Mouse (Mus musculus): Measurements from ENCODE around the gene Gpsm2. TPM values are rescaled to one million over a fixed set of nuclear protein-coding genes. Genes with fewer than 3 reads are reported as not detected.

Gene Gpsm2
- polyA plus RNA-seq, 1 experiment from 2014 or later = 56.1 TPM

GRCm38 (mm10) chr3:108756131-108756530 lies 34.0 kb upstream of the Gpsm2 start:
- no peak for ATAC-seq
- Histone ChIP-seq H3K4me1 (replicated peaks) (0 out of 2 replicates have a peak, but pooled peaks cover 5% of the 10 kb centered on the region), H3K4me2 (replicated peaks) (no peak overlapping the region), H3K27ac (no peak overlapping the region), H3K36me3 (no peaks in the 10 kb centered on the region), H3K9me3 (no peaks in the 10 kb centered on the region), H3K4me3 (replicated peaks) (no peak overlapping the region), H3K9ac (no peak overlapping the region), H3K27me3 (replicated peaks) (no peaks in the 10 kb centered on the region)
- WGBS = 86% methylated on average over 1 of the region's 1 CpGs

DNA sequence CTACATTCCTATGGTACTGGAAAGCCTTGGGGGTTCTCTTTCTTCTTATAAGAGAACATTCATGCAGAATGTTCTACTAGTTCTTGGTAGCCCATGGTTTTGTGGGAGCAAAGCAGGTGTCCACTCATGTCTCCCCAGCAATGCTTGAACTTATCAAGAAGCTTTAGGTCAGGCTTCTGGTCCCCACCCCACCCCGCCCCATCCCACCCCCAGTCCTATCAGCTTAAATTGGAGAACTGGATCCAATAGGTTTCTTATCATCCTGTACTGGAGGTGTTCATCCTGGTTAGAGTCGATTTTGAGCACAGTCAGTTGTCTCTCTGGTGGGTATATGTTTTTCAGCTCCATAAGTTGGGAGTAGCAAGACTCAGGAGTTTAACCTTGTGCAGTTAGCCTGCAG lies 33.4 kb upstream of the Gpsm2 start:
- Histone ChIP-seq H3K9ac (no peak overlapping the region), H3K4me3 (replicated peaks) (no peak overlapping the region), H3K36me3 (no peaks in the 10 kb centered on the region), H3K27me3 (replicated peaks) (no peaks in the 10 kb centered on the region), H3K27ac (no peak overlapping the region), H3K4me1 (replicated peaks) (0 out of 2 replicates have a peak, but pooled peaks cover 5% of the 10 kb centered on the region), H3K9me3 (no peaks in the 10 kb centered on the region), H3K4me2 (replicated peaks) (no peak overlapping the region)
- 86% methylated on average over 2 of the region's 2 CpGs for WGBS
- no peak for ATAC-seq

GRCm38 (mm10) chr3:108754541-108754940 lies 32.4 kb upstream of the Gpsm2 start:
- no peaks in the 10 kb centered on the region for H3K4me1 ChIP-seq (replicated peaks)
- 74% methylated on average over 1 of the region's 1 CpGs for WGBS
- H3K27me3 ChIP-seq (replicated peaks) = no peaks in the 10 kb centered on the region
- no peak overlapping the region for H3K4me3 ChIP-seq (replicated peaks)
- H3K27ac ChIP-seq = no peak overlapping the region
- no peak; the same call in 1 of the 2 replicates for ATAC-seq
- no peak overlapping the region for H3K9ac ChIP-seq
- no peak overlapping the region for H3K4me2 ChIP-seq (replicated peaks)
- H3K36me3 ChIP-seq = no peaks in the 10 kb centered on the region
- H3K9me3 ChIP-seq = no peaks in the 10 kb centered on the region

- Histone ChIP-seq H3K4me3 (replicated peaks) (no peak overlapping the region), H3K4me1 (replicated peaks) (no peaks in the 10 kb centered on the region), H3K27me3 (replicated peaks) (no peaks in the 10 kb centered on the region), H3K9me3 (no peaks in the 10 kb centered on the region), H3K4me2 (replicated peaks) (no peak overlapping the region), H3K27ac (no peak overlapping the region), H3K9ac (no peak overlapping the region), H3K36me3 (no peaks in the 10 kb centered on the region)
- 78% methylated on average over 6 of the region's 6 CpGs for WGBS
- ATAC-seq = no peak; the same call in 1 of the 2 replicates
Measured at GRCm38 (mm10) chr3:108751691-108752090, 29.6 kb upstream of the Gpsm2 start.

DNA sequence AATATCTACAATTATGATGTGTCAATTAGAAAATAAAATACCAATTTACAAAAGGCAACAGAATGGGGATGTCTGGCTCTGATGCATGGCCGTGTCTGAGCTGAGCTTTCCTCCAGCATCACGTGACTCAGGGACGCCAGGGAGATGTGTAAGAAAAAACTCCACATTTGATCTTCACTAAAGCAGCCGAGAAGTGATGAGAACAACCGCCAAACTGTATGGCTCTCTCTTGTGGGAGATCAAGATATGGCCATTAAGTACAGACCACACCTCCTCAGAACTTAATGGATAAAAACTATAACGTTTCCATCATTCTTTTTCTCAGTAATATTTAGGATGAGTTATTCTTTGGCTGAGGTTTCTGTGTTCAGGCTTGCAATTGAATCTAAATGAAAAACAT lies 29.0 kb upstream of the Gpsm2 start:
- H3K4me2 ChIP-seq (replicated peaks) = no peak overlapping the region
- H3K36me3 ChIP-seq = no peaks in the 10 kb centered on the region
- H3K4me1 ChIP-seq (replicated peaks) = no peaks in the 10 kb centered on the region
- no peak overlapping the region for H3K9ac ChIP-seq
- 51% methylated on average over 6 of the region's 6 CpGs for WGBS
- no peak overlapping the region for H3K27ac ChIP-seq
- no peaks in the 10 kb centered on the region for H3K9me3 ChIP-seq
- no peak overlapping the region for H3K4me3 ChIP-seq (replicated peaks)
- H3K27me3 ChIP-seq (replicated peaks) = no peaks in the 10 kb centered on the region
- no peak for ATAC-seq

DNA sequence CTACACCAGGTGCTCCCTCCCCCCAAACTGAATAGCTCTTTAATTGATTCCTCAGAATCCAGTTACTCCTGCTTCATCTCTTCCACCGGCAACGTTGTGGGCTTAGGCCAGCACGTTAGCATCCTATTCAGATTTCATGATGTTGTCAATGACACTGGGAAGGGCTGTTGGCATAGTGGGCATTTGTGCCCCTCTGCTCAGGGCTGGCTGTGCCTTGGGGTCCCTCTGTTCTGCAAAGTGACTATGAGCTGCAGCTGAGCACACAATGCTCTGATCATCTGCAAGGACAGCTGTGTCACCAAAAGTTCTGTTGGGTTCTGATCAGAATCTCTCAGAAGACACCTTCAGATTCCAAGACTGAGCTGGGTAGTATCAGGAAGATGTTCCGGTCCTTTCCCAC lies 22.0 kb upstream of the Gpsm2 start:
- ATAC-seq = no peak
- H3K36me3 ChIP-seq = no peaks in the 10 kb centered on the region
- H3K27ac ChIP-seq = no peak overlapping the region
- no peaks in the 10 kb centered on the region for H3K27me3 ChIP-seq (replicated peaks)
- no peak overlapping the region for H3K4me2 ChIP-seq (replicated peaks)
- H3K4me3 ChIP-seq (replicated peaks) = no peak overlapping the region
- no peaks in the 10 kb centered on the region for H3K9me3 ChIP-seq
- H3K4me1 ChIP-seq (replicated peaks) = 0 out of 2 replicates have a peak, but pooled peaks cover 5% of the 10 kb centered on the region
- H3K9ac ChIP-seq = no peak overlapping the region
- WGBS = 83% methylated on average over 4 of the region's 4 CpGs

- Histone ChIP-seq H3K4me3 (replicated peaks) (no peak within 1 kb of the TSS), H3K4me1 (replicated peaks) (no peaks in the 10 kb centered on the region), H3K27me3 (replicated peaks) (no peaks in the 10 kb centered on the region), H3K9me3 (no peaks in the 10 kb centered on the region), H3K4me2 (replicated peaks) (no peak within 1 kb of the TSS), H3K9ac (no peak within 1 kb of the TSS), H3K36me3 (no peaks in the 10 kb centered on the region), H3K27ac (no peak within 1 kb of the TSS)
- WGBS = 71% methylated on average over 8 of the region's 8 CpGs
- no peak for ATAC-seq
Measured at GRCm38 (mm10) chr3:108739045-108739708, 17.1 kb upstream of the Gpsm2 start, which contains the start of gene Aknad1. Gene Aknad1 (plus strand): TSS chr3:108739658.

DNA sequence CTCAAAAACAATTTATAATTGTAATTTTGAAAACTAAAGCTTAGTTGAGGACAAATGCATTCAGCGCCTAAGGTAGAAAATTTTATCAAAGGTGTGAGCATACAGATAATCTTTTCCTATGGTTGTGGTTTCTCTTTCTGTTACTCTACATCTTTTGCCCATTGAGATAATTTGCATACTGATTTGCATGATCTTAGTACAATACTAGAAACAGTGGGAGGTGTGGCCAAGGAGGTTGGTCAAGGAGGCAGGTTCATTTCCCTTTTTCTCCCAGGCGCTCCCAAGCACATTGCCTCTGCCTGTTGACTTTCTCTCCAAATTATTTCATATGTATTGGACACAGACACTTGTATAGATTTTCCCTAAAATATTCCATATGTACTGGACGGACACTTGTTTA lies 15.7 kb upstream of the Gpsm2 start:
- Histone ChIP-seq H3K4me3 (replicated peaks) (no peak overlapping the region), H3K27me3 (replicated peaks) (no peaks in the 10 kb centered on the region), H3K4me1 (replicated peaks) (no peaks in the 10 kb centered on the region), H3K9me3 (no peaks in the 10 kb centered on the region), H3K4me2 (replicated peaks) (no peak overlapping the region), H3K36me3 (no peaks in the 10 kb centered on the region), H3K9ac (no peak overlapping the region), H3K27ac (no peak overlapping the region)
- no peak for ATAC-seq
- WGBS = 83% methylated on average over 3 of the region's 3 CpGs

GRCm38 (mm10) chr3:108730316-108730715 lies 8.2 kb upstream of the Gpsm2 start:
- peak; percentile 92 for ATAC-seq
- peaks cover 3% of the 10 kb centered on the region; the same call in 1 of the 2 replicates for H3K4me1 ChIP-seq (replicated peaks)
- H3K4me3 ChIP-seq (replicated peaks) = no peak overlapping the region

GRCm38 (mm10) chr3:108727776-108728175 lies 5.7 kb upstream of the Gpsm2 start:
- H3K4me3 ChIP-seq (replicated peaks) = no peak overlapping the region
- no peaks in the 10 kb centered on the region for H3K36me3 ChIP-seq
- no peak overlapping the region for H3K4me2 ChIP-seq (replicated peaks)
- no peak overlapping the region for H3K27ac ChIP-seq
- no peaks in the 10 kb centered on the region for H3K27me3 ChIP-seq (replicated peaks)
- peaks cover 7% of the 10 kb centered on the region; the same call in 1 of the 2 replicates for H3K4me1 ChIP-seq (replicated peaks)
- WGBS = 92% methylated on average over 3 of the region's 3 CpGs
- H3K9me3 ChIP-seq = no peaks in the 10 kb centered on the region
- no peak overlapping the region for H3K9ac ChIP-seq
- ATAC-seq = no peak

More at GRCm38 (mm10) chr3:108730316-108730715, 8.2 kb upstream of the Gpsm2 start:
- Histone ChIP-seq H3K9me3 (no peaks in the 10 kb centered on the region), H3K9ac (no peak overlapping the region), H3K27ac (0 out of 2 replicates have a peak overlapping the region, but pooled peaks have one; percentile 52), H3K36me3 (no peaks in the 10 kb centered on the region), H3K27me3 (replicated peaks) (no peaks in the 10 kb centered on the region), H3K4me2 (replicated peaks) (peak overlapping the region; percentile 33; the same call in 1 of the 2 replicates)
- WGBS = 29% methylated on average over 12 of the region's 12 CpGs

GRCm38 (mm10) chr3:108727344-108727743 lies 5.2 kb upstream of the Gpsm2 start:
- H3K4me3 ChIP-seq (replicated peaks) = no peak overlapping the region
- no peaks in the 10 kb centered on the region for H3K36me3 ChIP-seq
- no peaks in the 10 kb centered on the region for H3K9me3 ChIP-seq
- no peaks in the 10 kb centered on the region for H3K27me3 ChIP-seq (replicated peaks)
- no peak overlapping the region for H3K9ac ChIP-seq
- H3K4me1 ChIP-seq (replicated peaks) = peaks cover 10% of the 10 kb centered on the region; the same call in 1 of the 2 replicates
- H3K27ac ChIP-seq = no peak overlapping the region
- no peak overlapping the region for H3K4me2 ChIP-seq (replicated peaks)
- ATAC-seq = no peak

GRCm38 (mm10) chr3:108726413-108726812 lies 4.3 kb upstream of the Gpsm2 start:
- H3K27me3 ChIP-seq (replicated peaks) = no peaks in the 10 kb centered on the region
- 91% methylated on average over 7 of the region's 7 CpGs for WGBS
- no peak for ATAC-seq
- no peaks in the 10 kb centered on the region for H3K9me3 ChIP-seq
- H3K4me2 ChIP-seq (replicated peaks) = no peak overlapping the region
- H3K9ac ChIP-seq = no peak overlapping the region
- peaks cover 10% of the 10 kb centered on the region; the same call in 1 of the 2 replicates for H3K4me1 ChIP-seq (replicated peaks)
- no peaks in the 10 kb centered on the region for H3K36me3 ChIP-seq
- H3K4me3 ChIP-seq (replicated peaks) = no peak overlapping the region
- no peak overlapping the region for H3K27ac ChIP-seq

Data from intestine, embryonic 15.5 days (tissue).